Mouse (Mus musculus): ENCODE measurements around the gene D930020B18Rik.

Gene D930020B18Rik

GRCm38 (mm10) chr10:121641272-121642053, at the start of gene D930020B18Rik:
D930020B18Rik (plus strand) TSS chr10:121641588.
- peak; percentile 26 for DNase-seq

- no peak for DNase-seq
Measured at GRCm38 (mm10) chr10:121596580-121596979, 44.8 kb upstream of the D930020B18Rik start.

- DNase-seq, result no peak
Measured at GRCm38 (mm10) chr10:121601272-121601671, 40.1 kb upstream of the D930020B18Rik start.

DNA sequence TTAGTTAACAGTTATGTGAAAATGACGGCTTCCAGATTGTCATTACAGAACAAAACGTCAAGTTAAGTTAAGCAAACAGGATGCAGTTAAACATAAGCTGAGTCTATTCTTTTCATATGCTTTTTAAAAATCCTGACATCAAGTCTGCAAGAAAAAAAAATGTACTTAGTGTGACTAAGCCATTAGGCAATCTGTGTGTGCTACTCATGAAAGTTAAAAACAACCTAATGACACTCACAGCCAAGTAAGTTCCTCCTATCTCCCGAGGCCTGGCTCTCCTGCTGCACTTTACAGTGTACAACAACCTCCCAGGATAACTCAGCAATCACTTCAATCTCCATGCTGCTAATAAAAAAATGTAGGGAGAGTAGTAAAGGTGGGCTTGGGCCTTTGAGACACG, 37.8 kb upstream of the D930020B18Rik start:
- DNase-seq, result no peak

GRCm38 (mm10) chr10:121604632-121605344, 36.6 kb upstream of the D930020B18Rik start:
- no peak for DNase-seq

- no peak for DNase-seq
Measured at GRCm38 (mm10) chr10:121608177-121608576, 33.2 kb upstream of the D930020B18Rik start.

- no peak for DNase-seq
Measured at GRCm38 (mm10) chr10:121611587-121611986, 29.8 kb upstream of the D930020B18Rik start.

DNA sequence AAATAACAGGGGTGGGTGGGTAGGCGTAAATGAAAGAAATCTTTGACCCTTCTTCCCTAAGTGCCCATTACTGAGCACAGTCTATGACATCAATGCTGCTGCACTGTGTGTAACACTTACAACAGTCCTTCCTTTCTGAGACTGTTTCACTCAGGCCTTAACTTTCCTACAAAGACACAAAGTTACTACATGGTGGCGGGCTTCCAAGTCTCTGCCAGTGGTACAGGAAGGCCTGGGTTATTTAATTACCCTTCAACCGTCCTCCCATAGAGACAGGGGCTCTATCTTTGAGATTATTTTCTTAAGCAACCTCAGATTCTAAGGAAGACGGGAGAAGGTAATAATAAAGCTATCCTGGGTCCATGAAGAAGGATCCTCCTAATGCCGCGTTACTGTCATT, 28.9 kb upstream of the D930020B18Rik start:
- no peak for DNase-seq

DNA sequence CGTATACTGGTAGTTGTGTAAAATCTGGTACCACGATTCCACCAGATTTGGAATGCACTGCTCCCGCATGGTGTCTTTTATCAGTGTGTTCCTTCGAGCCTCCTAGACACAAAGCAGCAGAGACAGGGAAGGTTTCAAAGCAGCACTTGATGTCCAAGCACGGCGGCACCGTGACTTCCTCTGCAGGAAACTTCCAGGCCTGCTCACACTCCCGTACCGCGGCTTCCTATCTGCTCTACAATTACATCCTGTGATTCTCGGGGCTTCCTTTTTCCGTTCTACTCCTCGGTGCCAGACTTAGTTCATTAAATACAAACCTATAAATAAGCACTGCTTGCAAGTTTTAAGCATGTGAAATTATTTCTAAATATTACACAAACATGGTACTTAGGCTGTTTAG, 27.8 kb upstream of the D930020B18Rik start:
- DNase-seq, result no peak

DNA sequence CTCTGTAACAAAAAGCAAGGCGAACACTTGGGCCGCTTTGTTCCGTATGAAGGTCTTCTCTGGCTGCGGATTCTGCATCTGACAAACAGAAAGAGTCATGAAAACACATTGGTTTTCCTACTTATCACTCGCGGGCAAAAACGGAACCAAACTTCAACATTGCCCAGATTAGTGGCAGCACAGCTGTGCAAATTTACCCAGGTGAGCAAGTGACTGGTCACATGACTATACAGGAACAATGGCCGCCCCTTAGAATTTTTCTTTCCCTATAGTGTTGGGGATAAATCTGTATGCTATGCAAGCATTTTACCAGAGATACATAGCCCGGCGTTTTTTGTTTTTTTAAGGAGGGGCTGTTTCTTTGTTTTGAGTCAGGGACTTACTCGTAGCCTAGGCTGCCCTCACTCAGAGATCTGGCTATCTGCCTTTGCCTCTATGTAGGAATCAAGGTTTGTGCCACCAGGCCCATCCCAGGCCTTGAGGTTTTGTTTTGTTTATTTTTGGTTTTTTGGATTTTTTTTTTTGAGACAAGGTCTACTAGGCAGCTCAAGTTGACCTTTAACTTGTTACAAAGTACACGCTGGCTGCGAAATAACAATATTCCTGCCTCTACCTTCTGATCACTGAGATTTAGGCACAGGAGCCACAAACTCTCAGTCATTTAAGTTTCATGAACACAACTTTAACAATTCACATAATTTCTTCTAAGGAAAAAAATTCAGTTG, 26.1 kb upstream of the D930020B18Rik start:
- no peak for DNase-seq

DNA sequence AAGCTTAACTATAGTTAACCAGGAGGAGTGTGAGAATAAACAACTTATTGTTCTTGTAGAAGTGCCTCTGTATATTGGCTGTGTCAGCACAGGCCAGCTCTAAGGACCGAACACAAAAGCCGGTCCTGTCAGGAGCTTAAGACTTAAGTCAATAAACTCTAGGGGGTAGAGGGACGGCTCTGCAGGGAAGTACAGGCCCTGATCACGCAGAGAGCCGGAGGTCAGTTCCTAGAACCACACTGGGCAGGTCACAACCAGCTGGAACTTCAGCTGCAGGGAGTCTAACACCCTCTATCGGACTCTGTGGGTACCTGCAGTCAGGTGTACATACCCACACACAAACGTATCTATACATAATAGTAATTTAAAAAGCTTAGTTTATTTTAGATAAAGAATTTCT, 25.5 kb upstream of the D930020B18Rik start:
- DNase-seq, result no peak

GRCm38 (mm10) chr10:121622431-121622830, 19.0 kb upstream of the D930020B18Rik start:
- no peak for DNase-seq

DNA sequence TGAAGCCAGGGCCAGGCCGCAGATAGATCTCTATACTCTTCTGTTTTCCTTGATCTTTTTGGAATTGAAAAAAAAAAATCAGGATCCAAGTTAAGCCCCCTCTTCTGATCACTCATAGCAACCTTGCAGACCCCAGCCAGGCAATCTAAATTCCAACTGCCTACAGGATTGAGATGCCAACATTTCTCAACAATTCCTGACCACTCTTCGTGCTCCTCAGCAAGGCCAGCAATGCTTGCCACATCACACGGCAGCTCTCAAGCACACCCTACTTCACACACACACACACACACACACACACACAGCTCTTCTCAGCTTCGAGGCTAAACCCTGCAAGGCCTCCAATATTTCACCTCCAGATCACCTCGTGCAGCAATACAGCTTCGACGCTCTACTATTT, 17.7 kb upstream of the D930020B18Rik start:
- DNase-seq, result no peak

DNA sequence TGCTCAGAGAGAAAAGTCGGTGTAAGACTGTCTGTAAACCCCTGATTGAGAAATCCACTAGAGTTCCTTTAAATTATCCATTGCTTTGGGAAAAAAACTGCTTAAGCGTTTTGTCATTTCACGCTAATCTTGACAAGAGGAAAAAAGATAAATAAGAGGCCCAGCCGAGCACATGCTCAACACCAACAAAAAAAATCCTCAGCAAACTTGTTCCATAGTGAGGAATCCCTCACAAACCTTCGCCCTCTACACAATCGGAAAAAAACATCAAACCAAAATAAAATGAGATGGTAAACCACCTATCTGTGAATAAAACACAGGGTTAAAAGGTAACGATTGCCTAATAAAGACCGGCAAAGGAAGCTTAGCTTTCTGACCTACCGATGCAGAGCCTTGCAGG, 16.4 kb upstream of the D930020B18Rik start:
- DNase-seq, result no peak

DNA sequence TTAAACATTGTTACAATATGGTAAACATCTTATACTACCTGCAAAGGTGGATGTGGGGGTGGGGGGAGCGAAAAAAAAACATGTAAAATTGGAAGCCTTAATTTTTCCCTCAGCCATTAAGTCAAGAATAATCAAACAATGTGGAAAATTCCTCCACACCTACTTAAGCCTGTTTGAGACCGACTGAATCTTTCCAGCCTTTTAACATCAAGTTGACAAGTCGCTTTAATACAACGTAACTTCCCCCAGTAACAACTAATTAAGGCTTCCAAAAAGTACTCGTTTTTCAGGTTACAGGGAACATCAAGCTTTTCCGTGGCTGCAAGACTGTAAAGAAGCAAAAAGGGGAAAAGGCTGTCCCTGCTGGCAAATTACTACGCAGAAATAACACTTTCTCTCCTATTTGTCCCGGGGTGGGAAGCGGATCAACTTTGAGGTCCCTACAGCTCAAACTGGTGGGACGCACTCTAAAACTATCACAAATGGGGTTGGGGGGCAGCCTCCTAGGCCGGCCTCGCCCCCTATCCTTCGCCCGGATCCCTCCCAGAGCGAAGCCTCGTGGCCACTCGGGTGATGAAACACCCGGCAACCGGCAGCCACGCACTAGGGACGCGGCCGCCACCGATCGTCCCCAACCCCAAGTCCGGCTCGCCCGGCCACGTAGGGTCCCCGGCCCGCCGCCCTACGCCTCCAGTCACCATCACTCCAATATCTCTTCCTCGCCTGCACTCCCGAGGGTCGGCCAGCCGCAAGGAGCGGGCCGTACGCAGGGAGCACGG, 15.8 kb upstream of the D930020B18Rik start:
- DNase-seq, result no peak

DNA sequence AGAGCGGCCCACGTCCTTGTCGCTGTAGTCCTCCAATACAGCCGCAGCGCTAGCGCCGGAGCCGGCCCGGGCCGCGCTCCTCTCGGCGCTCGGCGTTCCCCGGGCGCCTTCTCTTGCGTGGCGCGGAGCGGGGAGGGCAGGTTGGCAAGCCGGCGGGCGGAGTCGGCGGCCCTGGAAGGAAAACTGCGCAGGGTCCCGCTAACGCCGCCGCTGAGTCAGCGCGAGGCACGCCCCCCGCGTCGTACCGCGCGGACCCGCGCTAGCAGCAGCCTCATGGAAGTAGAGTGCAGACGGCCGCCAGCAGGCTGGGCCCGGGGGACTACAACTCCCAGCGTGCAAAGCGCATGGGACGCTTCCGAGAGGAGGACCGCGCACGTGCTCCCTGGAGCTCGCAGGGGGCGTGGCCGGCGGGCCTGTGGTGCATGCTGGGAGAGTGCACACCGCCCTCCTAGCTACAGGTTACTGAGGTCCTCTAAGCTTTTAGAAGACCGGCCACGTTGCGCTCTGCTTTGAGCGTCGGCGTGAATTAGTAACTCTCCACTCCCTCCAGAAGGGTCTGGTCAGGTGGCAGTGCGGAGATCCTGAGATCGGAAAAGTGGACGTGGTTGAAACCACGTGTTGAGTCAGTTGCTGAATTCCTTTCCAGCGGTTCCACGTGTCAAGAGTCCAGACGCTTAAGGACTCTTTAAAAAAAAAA, 15.1 kb upstream of the D930020B18Rik start, which contains the start of gene Xpot:
TSS of gene Xpot (minus strand) at position 147 of the 697 bp plus-strand sequence.
- peak; percentile 98 for DNase-seq

DNA sequence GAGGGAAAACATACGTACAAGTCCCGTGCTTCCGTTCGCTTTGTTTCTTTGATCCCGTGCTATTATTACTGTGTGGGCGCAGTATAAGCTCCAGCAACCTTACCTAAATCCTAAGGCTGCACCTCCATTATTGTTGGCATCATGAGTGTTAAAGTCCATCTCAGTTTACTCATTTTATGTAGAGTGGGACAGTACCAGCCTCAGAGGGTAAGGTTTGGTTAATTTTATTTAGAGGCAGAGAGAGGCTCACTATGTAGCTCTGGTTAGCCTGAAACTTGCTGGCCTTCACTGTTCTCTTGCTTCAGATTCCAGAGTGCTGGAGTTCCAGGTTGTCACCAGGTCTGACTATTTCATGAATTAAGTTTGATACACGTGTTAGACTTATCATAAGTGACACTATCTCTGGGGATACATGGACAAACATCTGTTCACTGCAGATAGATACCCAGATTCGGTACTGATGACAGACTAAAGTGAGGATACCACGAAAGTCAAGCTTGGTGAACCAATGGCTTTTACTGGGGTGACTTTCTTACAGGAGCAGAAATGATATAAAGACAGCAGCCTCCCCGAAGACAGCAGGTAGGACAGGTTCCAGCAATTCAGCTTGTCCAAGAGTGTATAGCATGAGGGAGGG, 14.1 kb upstream of the D930020B18Rik start:
- no peak for DNase-seq

DNA sequence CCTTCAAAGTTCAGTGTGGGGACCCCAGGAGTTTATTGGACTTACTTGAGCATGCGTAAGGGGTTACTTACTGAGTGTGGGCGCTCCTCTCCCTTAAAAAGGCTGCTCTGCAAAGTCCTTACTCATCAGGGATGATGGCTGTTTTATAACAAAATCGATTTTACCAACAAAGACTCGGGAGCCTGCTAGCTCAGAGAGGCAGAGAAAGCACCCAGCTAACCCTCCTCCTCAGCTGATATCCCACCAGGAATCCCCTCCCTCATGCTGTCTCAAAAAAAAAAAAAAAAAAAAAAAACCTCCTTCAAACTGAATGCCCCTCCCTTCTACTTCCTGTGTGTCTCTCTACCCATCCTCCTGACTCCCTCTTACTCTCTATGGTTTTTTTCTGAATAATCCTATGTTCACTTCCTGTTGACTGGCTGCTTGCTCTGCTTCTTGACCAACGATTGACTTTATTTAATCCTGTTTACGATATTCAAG, 12.8 kb upstream of the D930020B18Rik start:
- no peak for DNase-seq

DNA sequence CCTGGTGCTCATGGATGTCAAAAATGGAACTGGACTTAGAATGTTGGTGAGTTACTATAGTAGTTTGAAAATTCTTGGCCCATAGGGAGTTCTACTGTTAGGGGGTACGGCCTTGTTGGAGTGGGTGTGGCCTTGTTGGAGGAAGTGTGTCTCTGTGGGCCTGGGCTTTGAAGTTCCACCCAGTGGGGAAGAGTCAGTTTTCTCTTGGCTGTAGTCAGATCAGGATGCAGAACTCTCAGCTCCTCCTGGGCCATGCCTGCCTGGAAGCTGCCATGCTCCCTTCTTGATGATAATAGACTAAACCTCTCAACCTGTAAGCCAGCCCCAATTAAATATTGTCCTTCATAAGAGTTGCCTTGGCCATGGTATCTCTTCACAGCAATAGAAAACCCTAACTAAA, 7.2 kb upstream of the D930020B18Rik start:
- no peak for DNase-seq

GRCm38 (mm10) chr10:121636276-121636675, 5.1 kb upstream of the D930020B18Rik start:
- DNase-seq, result no peak

- no peak for DNase-seq
Measured at GRCm38 (mm10) chr10:121639573-121639972, 1.8 kb upstream of the D930020B18Rik start.
